ENCODE assay signal across 9 mouse cellular contexts in genomic region chr11:108900718-108901488, GRCm38 (mm10). TPM values are rescaled to one million over a fixed set of nuclear protein-coding genes. Genes with fewer than 3 reads are reported as not detected.
DNase-seq lines count a peak whose midpoint lies in the region; ATAC-seq and TF ChIP-seq lines count a peak whose summit lies in the region.
"Had no signal": no experiment of that assay in that cellular context is flagged by ENCODE, and none has a peak within 500 bp of the region (broad histone marks: within the 10 kb centered on the region; RNA-seq: fewer than 3 reads in every experiment).

No protein-coding gene starts in this region.

- ATAC-seq in hindbrain, postnatal 0 days, result peak; percentile 73
- no peak for ATAC-seq in hindbrain, embryonic 11.5 days (ENCODE audit: low FRiP score)
- peak; percentile 73 for ATAC-seq in forebrain, embryonic 15.5 days (replicated peaks)

- H3K9ac ChIP-seq in hindbrain, postnatal 0 days (replicated peaks; ENCODE audit: low read length), result no peak overlapping the region
- no peak overlapping the region for H3K9ac ChIP-seq in hindbrain, embryonic 11.5 days (ENCODE audit: low read depth, low read length)
- no peak overlapping the region for H3K9ac ChIP-seq in forebrain, embryonic 15.5 days (replicated peaks)
- H3K9ac ChIP-seq: heart, embryonic 13.5 days; liver, embryonic 15.5 days had no signal

- DNase-seq in hindbrain, postnatal 0 days (ENCODE audit: low spot score), result peak; percentile 76
- no peak for DNase-seq in hindbrain, embryonic 11.5 days (ENCODE audit: low spot score)
- DNase-seq in adrenal gland, postnatal 25 days, result peak; percentile 74
- peak; percentile 27 to 74 for DNase-seq in layer of hippocampus, postnatal 36 days
- no peak for DNase-seq in Muller cell, postnatal 12 days (ENCODE audit: inconsistent ontology term)
- no peak for DNase-seq in thymus, postnatal 10 days (ENCODE audit: low spot score in 2 of 2)

- peaks cover 5% of the 10 kb centered on the region; the same call in 1 of the 2 replicates for H3K4me1 ChIP-seq in hindbrain, postnatal 0 days (ENCODE audit: insufficient read depth, low read length)
- no peaks in the 10 kb centered on the region for H3K4me1 ChIP-seq in hindbrain, embryonic 11.5 days (replicated peaks; ENCODE audit: control insufficient read depth, insufficient read depth, low read length)
- peaks cover 8% of the 10 kb centered on the region; the same call in 1 of the 2 replicates for H3K4me1 ChIP-seq in forebrain, embryonic 15.5 days
- H3K4me1 ChIP-seq: liver, embryonic 15.5 days had no signal

- no peak overlapping the region for H3K4me2 ChIP-seq in hindbrain, postnatal 0 days (ENCODE audit: low read depth, low read length)
- no peak overlapping the region for H3K4me2 ChIP-seq in hindbrain, embryonic 11.5 days (replicated peaks; ENCODE audit: low read depth, low read length)
- no peak overlapping the region for H3K4me2 ChIP-seq in forebrain, embryonic 15.5 days (replicated peaks)
- H3K4me2 ChIP-seq: heart, embryonic 13.5 days; liver, embryonic 15.5 days had no signal

- no peak overlapping the region for H3K4me3 ChIP-seq in hindbrain, postnatal 0 days (ENCODE audit: low read length)
- H3K4me3 ChIP-seq in hindbrain, embryonic 11.5 days (ENCODE audit: low read depth, low read length), result no peak overlapping the region
- H3K4me3 ChIP-seq in forebrain, embryonic 15.5 days, result no peak overlapping the region
- H3K4me3 ChIP-seq: heart, embryonic 13.5 days; liver, embryonic 15.5 days had no signal

- WGBS in hindbrain, postnatal 0 days, result 59% methylated on average over 9 of the region's 10 CpGs
- WGBS in hindbrain, embryonic 11.5 days, result 84% methylated on average over 10 of the region's 10 CpGs
- 70% methylated on average over 9 of the region's 10 CpGs for WGBS in forebrain, embryonic 15.5 days

- TF ChIP-seq CTCF in hindbrain, postnatal 0 days (IDR thresholded peaks at IDR 0.05; ENCODE audit: low read depth), result no peak

- H3K27me3 ChIP-seq in hindbrain, postnatal 0 days (ENCODE audit: insufficient read depth, low read length), result no peaks in the 10 kb centered on the region
- no peaks in the 10 kb centered on the region for H3K27me3 ChIP-seq in hindbrain, embryonic 11.5 days (ENCODE audit: control insufficient read depth, insufficient read depth, low read length)
- no peaks in the 10 kb centered on the region for H3K27me3 ChIP-seq in forebrain, embryonic 15.5 days
- H3K27me3 ChIP-seq: liver, embryonic 15.5 days had no signal

- no peaks in the 10 kb centered on the region for H3K9me3 ChIP-seq in hindbrain, postnatal 0 days (ENCODE audit: low read length)
- H3K9me3 ChIP-seq in hindbrain, embryonic 11.5 days (ENCODE audit: control insufficient read depth, low read length), result no peaks in the 10 kb centered on the region
- no peaks in the 10 kb centered on the region for H3K9me3 ChIP-seq in forebrain, embryonic 15.5 days
- H3K9me3 ChIP-seq: heart, embryonic 13.5 days; liver, embryonic 15.5 days had no signal

- H3K27ac ChIP-seq in hindbrain, postnatal 0 days, result peak overlapping the region; percentile 48; the same call in 1 of the 2 replicates
- no peak overlapping the region for H3K27ac ChIP-seq in hindbrain, embryonic 11.5 days (ENCODE audit: low read depth, low read length)
- no peak overlapping the region for H3K27ac ChIP-seq in forebrain, embryonic 15.5 days (replicated peaks)
- H3K27ac ChIP-seq: heart, embryonic 13.5 days; liver, embryonic 15.5 days had no signal

- H3K36me3 ChIP-seq in hindbrain, postnatal 0 days (ENCODE audit: insufficient read depth, low read length), result no peaks in the 10 kb centered on the region
- no peaks in the 10 kb centered on the region for H3K36me3 ChIP-seq in hindbrain, embryonic 11.5 days (ENCODE audit: control insufficient read depth, insufficient read depth, low read length)
- no peaks in the 10 kb centered on the region for H3K36me3 ChIP-seq in forebrain, embryonic 15.5 days
- H3K36me3 ChIP-seq: heart, embryonic 13.5 days; liver, embryonic 15.5 days had no signal

RNA-seq across cellular contexts. Expression of gene Axin2, which starts 19.2 kb away (rescaled TPM):
- 31.8 and 38.0 TPM in 2 replicates for total RNA-seq in hindbrain, postnatal 0 days (2014; rRNA removed)
- 5.9 and 6.0 TPM in 2 replicates for polyA plus RNA-seq in hindbrain, postnatal 0 days (2015; fragmentation: Nextera tagmentation; extraction: Ambion mirVana)
- 20.1 and 26.5 TPM in 2 replicates for polyA plus RNA-seq in hindbrain, embryonic 11.5 days (2014; fragmentation: Nextera tagmentation; extraction: Ambion mirVana)
- 42.0 and 43.5 TPM in 2 replicates for total RNA-seq in adrenal gland, postnatal 25 days (2021)
- polyA plus RNA-seq in forebrain, embryonic 15.5 days (2015; fragmentation: Nextera tagmentation; extraction: Ambion mirVana), result 6.6 and 6.7 TPM in 2 replicates
- total RNA-seq in layer of hippocampus, postnatal 36 days (2021), result 10 to 100 TPM; 26.8 to 29.1 TPM

Comparison
In these comparisons a context has a peak if more than half of its experiments do, and no peak if none do; other contexts are left out.
1. DNase-seq: peak in hindbrain, postnatal 0 days (single experiment), adrenal gland, postnatal 25 days (single experiment) and layer of hippocampus, postnatal 36 days (2 of 2); none in hindbrain, embryonic 11.5 days (single experiment), Muller cell, postnatal 12 days (single experiment) and thymus, postnatal 10 days (0 of 2).